ENCODE assay signal across 18 mouse cellular contexts in genomic region chr2:151971748-151972147, GRCm38 (mm10). TPM values are rescaled to one million over a fixed set of nuclear protein-coding genes. Genes with fewer than 3 reads are reported as not detected.
DNase-seq lines count a peak whose midpoint lies in the region; ATAC-seq and TF ChIP-seq lines count a peak whose summit lies in the region.
"Had no signal": no experiment of that assay in that cellular context is flagged by ENCODE, and none has a peak within 500 bp of the region (broad histone marks: within the 10 kb centered on the region; RNA-seq: fewer than 3 reads in every experiment).

No protein-coding gene starts in this region.

- no peaks in the 10 kb centered on the region for H3K36me3 ChIP-seq in hindbrain, embryonic 11.5 days (ENCODE audit: control insufficient read depth, insufficient read depth, low read length)
- no peaks in the 10 kb centered on the region for H3K36me3 ChIP-seq in hindbrain, embryonic 14.5 days (replicated peaks; ENCODE audit: control insufficient read depth, insufficient read depth)
- peaks cover 6% of the 10 kb centered on the region for H3K36me3 ChIP-seq in midbrain, embryonic 11.5 days (ENCODE audit: control insufficient read depth, insufficient read depth, low read length)
- H3K36me3 ChIP-seq in midbrain, embryonic 15.5 days (replicated peaks), result no peaks in the 10 kb centered on the region
- H3K36me3 ChIP-seq in midbrain, postnatal 0 days (ENCODE audit: insufficient read depth, low read length), result no peaks in the 10 kb centered on the region
- peaks cover 8% of the 10 kb centered on the region; the same call in 1 of the 2 replicates for H3K36me3 ChIP-seq in stomach, postnatal 0 days (ENCODE audit: control insufficient read depth, insufficient read depth, low read length)

- H3K27ac ChIP-seq in hindbrain, embryonic 11.5 days (ENCODE audit: low read depth, low read length), result 0 out of 2 replicates have a peak overlapping the region, but pooled peaks have one; percentile 36
- no peak overlapping the region for H3K27ac ChIP-seq in hindbrain, embryonic 14.5 days
- no peak overlapping the region for H3K27ac ChIP-seq in midbrain, embryonic 11.5 days (ENCODE audit: low read depth, low read length)
- no peak overlapping the region for H3K27ac ChIP-seq in midbrain, embryonic 15.5 days
- H3K27ac ChIP-seq in midbrain, postnatal 0 days (ENCODE audit: low read depth, low read length), result no peak overlapping the region
- H3K27ac ChIP-seq in stomach, postnatal 0 days (replicated peaks), result peak overlapping the region; percentile 49; the same call in 1 of the 2 replicates
- H3K27ac ChIP-seq: heart, embryonic 13.5 days had no signal

- no peak for TF ChIP-seq CTCF in midbrain, postnatal 0 days (IDR thresholded peaks at IDR 0.05)
- no peak for TF ChIP-seq CTCF in stomach, postnatal 0 days (IDR thresholded peaks at IDR 0.05; ENCODE audit: low read depth)

- peaks cover 18% of the 10 kb centered on the region for H3K4me1 ChIP-seq in hindbrain, embryonic 11.5 days (replicated peaks; ENCODE audit: control insufficient read depth, insufficient read depth, low read length)
- peaks cover 58% of the 10 kb centered on the region for H3K4me1 ChIP-seq in hindbrain, embryonic 14.5 days (replicated peaks; ENCODE audit: control insufficient read depth, insufficient read depth, low read length)
- peaks cover 75% of the 10 kb centered on the region for H3K4me1 ChIP-seq in midbrain, embryonic 11.5 days (ENCODE audit: control insufficient read depth, insufficient read depth, low read length)
- peaks cover 72% of the 10 kb centered on the region for H3K4me1 ChIP-seq in midbrain, embryonic 15.5 days
- H3K4me1 ChIP-seq in midbrain, postnatal 0 days (ENCODE audit: insufficient read depth, low read length), result peaks cover 25% of the 10 kb centered on the region; the same call in 1 of the 2 replicates
- peaks cover 8% of the 10 kb centered on the region for H3K4me1 ChIP-seq in stomach, postnatal 0 days (replicated peaks; ENCODE audit: control insufficient read depth, insufficient read depth)

- WGBS in hindbrain, embryonic 11.5 days, result 90% methylated on average over 5 of the region's 5 CpGs
- WGBS in hindbrain, embryonic 14.5 days, result 76% methylated on average over 5 of the region's 5 CpGs
- 85% methylated on average over 5 of the region's 5 CpGs for WGBS in midbrain, embryonic 11.5 days
- WGBS in midbrain, embryonic 15.5 days, result 85% methylated on average over 5 of the region's 5 CpGs
- WGBS in midbrain, postnatal 0 days, result 85% methylated on average over 5 of the region's 5 CpGs
- WGBS in stomach, postnatal 0 days, result 74% methylated on average over 5 of the region's 5 CpGs

- no peaks in the 10 kb centered on the region for H3K27me3 ChIP-seq in hindbrain, embryonic 11.5 days (ENCODE audit: control insufficient read depth, insufficient read depth, low read length)
- H3K27me3 ChIP-seq in hindbrain, embryonic 14.5 days (ENCODE audit: control insufficient read depth, insufficient read depth, low read length), result no peaks in the 10 kb centered on the region
- no peaks in the 10 kb centered on the region for H3K27me3 ChIP-seq in midbrain, embryonic 11.5 days (ENCODE audit: control insufficient read depth, insufficient read depth, low read length)
- no peaks in the 10 kb centered on the region for H3K27me3 ChIP-seq in midbrain, embryonic 15.5 days (replicated peaks)
- H3K27me3 ChIP-seq in midbrain, postnatal 0 days (ENCODE audit: insufficient read depth, low read length), result no peaks in the 10 kb centered on the region
- H3K27me3 ChIP-seq in stomach, postnatal 0 days (ENCODE audit: control insufficient read depth, insufficient read depth, low read length), result no peaks in the 10 kb centered on the region

- DNase-seq in hindbrain, embryonic 11.5 days (ENCODE audit: low spot score), result no peak
- no peak for DNase-seq in hindbrain, embryonic 14.5 days (ENCODE audit: low spot score)
- DNase-seq in midbrain, embryonic 11.5 days (ENCODE audit: low spot score, missing footprints), result no peak
- no peak for DNase-seq in midbrain, postnatal 0 days (ENCODE audit: low spot score)
- DNase-seq in stomach, postnatal 0 days (ENCODE audit: low spot score), result no peak
- no peak for DNase-seq in heart, adult 8-10 months (ENCODE audit: low spot score)
- DNase-seq: adrenal gland, adult 2 months; cerebellum, adult 11 months; cerebellum, adult 9-11 months; heart, adult 18-20 months; heart, postnatal 14 days; kidney, adult 9 months; kidney, postnatal 14 days; left cerebral cortex, postnatal 4 days; thymus, postnatal 25 days had no signal

- TF ChIP-seq EP300 in stomach, postnatal 0 days (optimal IDR thresholded peaks at IDR 0.05), result no peak

- H3K9ac ChIP-seq in hindbrain, embryonic 11.5 days (ENCODE audit: low read depth, low read length), result no peak overlapping the region
- H3K9ac ChIP-seq in hindbrain, embryonic 14.5 days, result no peak overlapping the region
- peak overlapping the region; percentile 5; the same call in 1 of the 2 replicates for H3K9ac ChIP-seq in midbrain, embryonic 11.5 days (ENCODE audit: low read length)
- H3K9ac ChIP-seq in midbrain, embryonic 15.5 days, result no peak overlapping the region
- no peak overlapping the region for H3K9ac ChIP-seq in midbrain, postnatal 0 days (replicated peaks; ENCODE audit: low read length, poor library complexity, severe bottlenecking)
- H3K9ac ChIP-seq in stomach, postnatal 0 days (ENCODE audit: low read length), result no peak overlapping the region; the same call in 1 of the 2 replicates

- no peak for ATAC-seq in hindbrain, embryonic 11.5 days (ENCODE audit: low FRiP score)
- ATAC-seq in hindbrain, embryonic 14.5 days (ENCODE audit: low FRiP score), result no peak
- no peak for ATAC-seq in midbrain, embryonic 11.5 days (ENCODE audit: low FRiP score)
- no peak for ATAC-seq in midbrain, embryonic 15.5 days (replicated peaks)
- no peak for ATAC-seq in midbrain, postnatal 0 days (ENCODE audit: low FRiP score)
- ATAC-seq in stomach, postnatal 0 days (ENCODE audit: low FRiP score, low TSS enrichment), result no peak
- ATAC-seq: lung, postnatal 0 days had no signal

- no peaks in the 10 kb centered on the region for H3K9me3 ChIP-seq in hindbrain, embryonic 11.5 days (ENCODE audit: control insufficient read depth, low read length)
- no peaks in the 10 kb centered on the region for H3K9me3 ChIP-seq in hindbrain, embryonic 14.5 days (ENCODE audit: control insufficient read depth, low read length)
- H3K9me3 ChIP-seq in midbrain, embryonic 11.5 days (ENCODE audit: control insufficient read depth, low read length), result no peaks in the 10 kb centered on the region
- no peaks in the 10 kb centered on the region for H3K9me3 ChIP-seq in midbrain, embryonic 15.5 days
- no peaks in the 10 kb centered on the region for H3K9me3 ChIP-seq in midbrain, postnatal 0 days (ENCODE audit: low read length)
- H3K9me3 ChIP-seq in stomach, postnatal 0 days (ENCODE audit: control insufficient read depth, low read length), result no peaks in the 10 kb centered on the region
- H3K9me3 ChIP-seq: heart, embryonic 13.5 days had no signal

- no peak overlapping the region for H3K4me3 ChIP-seq in hindbrain, embryonic 11.5 days (ENCODE audit: low read depth, low read length)
- H3K4me3 ChIP-seq in hindbrain, embryonic 14.5 days (replicated peaks; ENCODE audit: low read length), result no peak overlapping the region
- no peak overlapping the region for H3K4me3 ChIP-seq in midbrain, embryonic 11.5 days (ENCODE audit: low read depth, low read length)
- H3K4me3 ChIP-seq in midbrain, embryonic 15.5 days, result no peak overlapping the region
- H3K4me3 ChIP-seq in midbrain, postnatal 0 days (ENCODE audit: low read depth, low read length), result no peak overlapping the region
- H3K4me3 ChIP-seq in stomach, postnatal 0 days (ENCODE audit: low read depth, low read length), result no peak overlapping the region

- no peak overlapping the region for H3K4me2 ChIP-seq in hindbrain, embryonic 11.5 days (replicated peaks; ENCODE audit: low read depth, low read length)
- H3K4me2 ChIP-seq in hindbrain, embryonic 14.5 days (replicated peaks), result no peak overlapping the region
- peak overlapping the region; percentile 72; the same call in 1 of the 2 replicates for H3K4me2 ChIP-seq in midbrain, embryonic 11.5 days
- H3K4me2 ChIP-seq in midbrain, embryonic 15.5 days, result no peak overlapping the region
- 0 out of 2 replicates have a peak overlapping the region, but pooled peaks have one; percentile 72 for H3K4me2 ChIP-seq in midbrain, postnatal 0 days (ENCODE audit: low read depth, low read length, poor library complexity, severe bottlenecking)
- peak overlapping the region; percentile 49 for H3K4me2 ChIP-seq in stomach, postnatal 0 days (replicated peaks; ENCODE audit: low read depth)

RNA-seq across cellular contexts. Expression of gene Fam110a, which starts 8.3 kb away (rescaled TPM):
- polyA plus RNA-seq in hindbrain, embryonic 11.5 days (2014; fragmentation: Nextera tagmentation; extraction: Ambion mirVana), result 87.1 and 87.5 TPM in 2 replicates
- 39.8 and 42.7 TPM in 2 replicates for polyA plus RNA-seq in hindbrain, embryonic 14.5 days (2014; fragmentation: Nextera tagmentation; extraction: Ambion mirVana)
- 85.9 and 96.4 TPM in 2 replicates for polyA plus RNA-seq in midbrain, embryonic 11.5 days (2014; fragmentation: Nextera tagmentation; extraction: Ambion mirVana)
- polyA plus RNA-seq in midbrain, embryonic 15.5 days (2015; fragmentation: Nextera tagmentation; extraction: Ambion mirVana), result 61.2 and 62.8 TPM in 2 replicates
- total RNA-seq in midbrain, postnatal 0 days (2014; rRNA removed), result 25.9 and 28.7 TPM in 2 replicates
- 36.1 and 43.5 TPM in 2 replicates for polyA plus RNA-seq in midbrain, postnatal 0 days (2015; fragmentation: Nextera tagmentation; extraction: Ambion mirVana)
- polyA plus RNA-seq in stomach, postnatal 0 days (2015; fragmentation: Nextera tagmentation; extraction: Ambion mirVana), result 29.9 and 33.7 TPM in 2 replicates
- total RNA-seq in heart, adult 8-10 months (2022), result 1 to 10 TPM; 2.8 to 5.0 (median 4.3) TPM

RNA-seq across cellular contexts. Expression of gene Slc52a3, which starts 24.6 kb away (rescaled TPM):
- 0.56 and 0.73 TPM in 2 replicates for polyA plus RNA-seq in hindbrain, embryonic 11.5 days (2014; fragmentation: Nextera tagmentation; extraction: Ambion mirVana)
- polyA plus RNA-seq in hindbrain, embryonic 14.5 days (2014; fragmentation: Nextera tagmentation; extraction: Ambion mirVana), result 0.73 and 1.4 TPM in 2 replicates
- polyA plus RNA-seq in midbrain, embryonic 11.5 days (2014; fragmentation: Nextera tagmentation; extraction: Ambion mirVana), result 0.64 and 0.88 TPM in 2 replicates
- 1.3 and 2.2 TPM in 2 replicates for polyA plus RNA-seq in midbrain, embryonic 15.5 days (2015; fragmentation: Nextera tagmentation; extraction: Ambion mirVana)
- 2.6 and 3.5 TPM in 2 replicates for total RNA-seq in midbrain, postnatal 0 days (2014; rRNA removed)
- polyA plus RNA-seq in midbrain, postnatal 0 days (2015; fragmentation: Nextera tagmentation; extraction: Ambion mirVana), result 2.2 and 2.6 TPM in 2 replicates
- polyA plus RNA-seq in stomach, postnatal 0 days (2015; fragmentation: Nextera tagmentation; extraction: Ambion mirVana), result 22.2 and 24.9 TPM in 2 replicates
- 1 to 10 TPM; 1.2 to 4.2 (median 2.3) TPM for total RNA-seq in heart, adult 8-10 months (2022)

Comparison
In these comparisons a context has a peak if more than half of its experiments do, and no peak if none do; other contexts are left out.
1. H3K27ac ChIP-seq: peak in hindbrain, embryonic 11.5 days (single experiment) and stomach, postnatal 0 days (single experiment); none in hindbrain, embryonic 14.5 days (single experiment), midbrain, embryonic 11.5 days (single experiment), midbrain, embryonic 15.5 days (single experiment) and midbrain, postnatal 0 days (single experiment).
2. H3K4me2 ChIP-seq: peak in midbrain, embryonic 11.5 days (single experiment), midbrain, postnatal 0 days (single experiment) and stomach, postnatal 0 days (single experiment); none in hindbrain, embryonic 11.5 days (single experiment), hindbrain, embryonic 14.5 days (single experiment) and midbrain, embryonic 15.5 days (single experiment).